Mouse (Mus musculus): ENCODE measurements around the gene Sult2a1.
"Not testable (repeated sequence)": the region's sequence is repeated elsewhere in the genome, so short reads cannot be mapped to it uniquely, and the experiment has no call there.

Sult2a1 gene

DNA sequence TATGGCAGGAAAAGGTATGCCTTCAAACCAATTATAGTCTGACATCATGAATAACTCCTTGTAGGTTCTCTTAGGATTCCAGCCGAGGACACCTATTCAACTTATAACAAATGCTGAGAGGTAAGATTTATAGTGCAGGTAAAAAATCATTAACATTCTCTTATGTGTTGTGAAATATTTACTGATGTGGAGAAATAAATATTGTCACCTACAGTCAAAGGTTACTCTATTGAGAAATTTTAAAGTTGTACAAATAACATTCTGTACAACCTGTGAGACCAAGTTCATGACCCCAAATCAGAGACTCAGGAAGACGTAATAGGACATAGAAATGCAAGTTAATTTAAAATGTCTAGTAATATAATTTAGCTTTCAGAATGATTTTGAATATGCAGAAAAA is at the start of gene Sult2a1:
Gene Sult2a1, minus strand, starts transcription at position 101 of the 400 bp plus-strand sequence.
- not testable (repeated sequence) for DNase-seq

GRCm38 (mm10) chr7:13813913-13814312 is 23.3 kb downstream of the Sult2a1 start:
- no peak for DNase-seq
